Mouse (Mus musculus) heart, embryonic 11.5 days (tissue): ENCODE results near the gene Trio. TPM values are rescaled to one million over a fixed set of nuclear protein-coding genes. Genes with fewer than 3 reads are reported as not detected.

Experiments
- ATAC-seq: fragments of 200-750 bp; cut with Nextera tagmentation; replicated peaks from 2 replicates; pipeline ENCODE4 v1.8.0; 2017; ENCODE audit warnings: moderate library complexity; ENCODE audit not compliant: insufficient number of reproducible peaks, low FRiP score, low TSS enrichment
- H3K27ac ChIP-seq: fragments of 300-500 bp; sonication (generic); 2 replicates; pipeline ENCODE4 v1.5.1; 2014; ENCODE audit warnings: mild to moderate bottlenecking, low read depth, low read length
- H3K27me3 ChIP-seq: fragments of 300-500 bp; sonication (generic); 2 replicates; pipeline ENCODE4 v1.6.1; 2014; ENCODE audit warnings: mild to moderate bottlenecking, low read length, mixed read lengths; ENCODE audit not compliant: control insufficient read depth, insufficient read depth
- H3K36me3 ChIP-seq: fragments of 300-500 bp; sonication (generic); 2 replicates; pipeline ENCODE4 v1.6.1; 2014; ENCODE audit warnings: mild to moderate bottlenecking, low read length, moderate library complexity, mixed read lengths; ENCODE audit not compliant: control insufficient read depth, insufficient read depth
- H3K4me1 ChIP-seq: fragments of 300-500 bp; sonication (generic); 2 replicates; pipeline ENCODE4 v1.6.1; 2014; ENCODE audit warnings: low read length; ENCODE audit not compliant: control insufficient read depth, insufficient read depth
- H3K4me2 ChIP-seq: fragments of 300-500 bp; sonication (generic); 2 replicates; pipeline ENCODE4 v1.6.1; 2014; ENCODE audit warnings: mild to moderate bottlenecking, moderate library complexity
- H3K4me3 ChIP-seq: fragments of 300-500 bp; sonication (generic); 2 replicates; pipeline ENCODE4 v1.5.1; 2014; ENCODE audit warnings: low read depth, low read length
- H3K9ac ChIP-seq: fragments of 300-500 bp; sonication (generic); 2 replicates; pipeline ENCODE4 v1.6.1; 2014; ENCODE audit warnings: mild to moderate bottlenecking, low read depth, low read length, moderate library complexity
- H3K9me3 ChIP-seq: fragments of 300-500 bp; sonication (generic); replicated peaks from 2 replicates; pipeline ENCODE4 v1.6.1; 2016; ENCODE audit warnings: low read length; ENCODE audit not compliant: control insufficient read depth
- WGBS: fragments of 180-500 bp; shearing (Covaris S2); extraction: QIAGEN DNeasy Blood & Tissue Kit; methylation state at CpG from one replicate; pipeline ENCODE4 v1.1.7; 2014; ENCODE audit not compliant: insufficient replicate concordance; 5-methylcytosine and 5-hydroxymethylcytosine counted together
- polyA plus RNA-seq: library from polyadenylated mRNA; unstranded; fragments of >200 nt; fragmentation: Nextera tagmentation; extraction: Ambion mirVana; gene quantifications from 2 replicates; pipeline ENCODE4 v1.2.1, GENCODE M21; 2014

Trio gene
- polyA plus RNA-seq, 1 experiment from 2014 or later = 28.5 TPM

DNA sequence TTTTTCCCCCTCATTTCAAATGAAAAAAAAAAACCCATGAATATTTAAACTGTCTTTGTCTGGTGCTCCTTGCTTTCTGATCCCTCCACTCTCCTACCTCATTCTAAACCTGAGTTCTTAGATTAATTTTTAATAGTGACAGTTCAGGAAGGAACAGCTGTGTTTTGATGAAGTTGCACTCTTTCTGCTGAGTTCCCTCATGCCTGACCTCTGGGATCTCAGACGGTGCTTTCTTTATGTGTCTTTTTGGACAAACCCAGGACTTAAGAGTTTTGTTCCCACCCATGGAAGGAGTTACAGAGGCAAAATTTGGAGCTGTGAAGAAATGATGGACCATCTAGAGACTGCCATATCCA is 39.1 kb upstream of the Trio start:
- no peaks in the 10 kb centered on the region for H3K9me3 ChIP-seq
- no peaks in the 10 kb centered on the region for H3K27me3 ChIP-seq
- no peaks in the 10 kb centered on the region for H3K4me1 ChIP-seq
- no peak overlapping the region for H3K9ac ChIP-seq
- no peak overlapping the region for H3K4me2 ChIP-seq
- H3K36me3 ChIP-seq = no peaks in the 10 kb centered on the region
- no peak overlapping the region for H3K27ac ChIP-seq
- H3K4me3 ChIP-seq = no peak overlapping the region
- ATAC-seq = no peak
- WGBS = 61% methylated on average over 1 of the region's 1 CpGs

DNA sequence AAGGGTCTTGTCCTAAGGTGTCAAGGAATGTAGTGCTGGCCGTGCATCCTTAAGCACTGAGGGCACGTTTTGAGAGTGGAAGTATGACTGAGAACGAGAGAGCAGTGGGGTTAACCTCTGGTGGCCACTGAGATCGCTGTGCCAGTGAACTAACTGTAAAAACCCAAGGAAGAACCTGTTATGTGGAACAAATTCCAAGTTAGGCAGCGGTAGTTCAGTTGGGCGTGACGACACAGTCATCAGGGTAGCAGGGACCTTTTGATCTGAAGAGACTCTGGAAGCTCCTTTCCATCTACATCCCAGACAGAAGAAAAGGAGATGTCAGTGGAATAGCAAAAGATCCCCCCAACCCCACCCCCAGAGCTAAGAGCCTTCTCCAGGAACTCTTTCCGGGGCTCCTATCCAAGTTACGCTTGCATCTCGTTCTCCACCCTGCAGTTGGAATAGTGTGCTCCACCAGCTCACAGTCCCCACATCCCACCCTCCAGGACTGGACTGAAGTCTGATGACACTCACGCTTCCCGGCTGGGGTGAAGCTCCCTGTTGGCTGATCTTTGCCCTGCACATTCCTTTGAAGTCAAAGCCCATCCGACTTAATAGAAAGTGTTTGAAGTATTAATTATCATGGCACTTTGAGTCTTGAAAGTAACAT is 38.6 kb upstream of the Trio start:
- Histone ChIP-seq H3K9me3 (no peaks in the 10 kb centered on the region), H3K9ac (no peak overlapping the region), H3K36me3 (no peaks in the 10 kb centered on the region), H3K27me3 (no peaks in the 10 kb centered on the region), H3K4me3 (no peak overlapping the region), H3K27ac (no peak overlapping the region), H3K4me2 (no peak overlapping the region), H3K4me1 (no peaks in the 10 kb centered on the region)
- WGBS = 77% methylated on average over 13 of the region's 13 CpGs
- ATAC-seq = no peak

DNA sequence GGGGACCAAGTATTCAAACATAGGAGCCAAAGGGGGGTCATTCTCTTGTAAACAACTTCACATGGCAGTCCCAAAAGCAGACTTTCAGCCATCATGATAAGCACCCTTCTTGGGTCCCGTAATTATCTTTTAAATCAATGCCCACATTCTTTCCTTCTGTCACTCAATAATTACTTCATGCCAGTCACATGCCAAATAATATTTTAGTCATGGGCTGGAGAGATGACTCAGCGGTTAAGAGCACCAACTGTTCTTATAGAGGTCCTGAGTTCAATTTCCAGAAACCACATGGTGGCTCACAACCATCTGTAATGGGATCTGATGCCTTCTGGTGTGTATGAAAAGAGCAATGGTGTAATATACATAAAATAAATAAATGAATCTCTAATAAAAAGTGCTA is 37.8 kb upstream of the Trio start:
- Histone ChIP-seq H3K27ac (no peak overlapping the region), H3K4me2 (no peak overlapping the region), H3K4me1 (no peaks in the 10 kb centered on the region), H3K9me3 (no peaks in the 10 kb centered on the region), H3K36me3 (no peaks in the 10 kb centered on the region), H3K9ac (no peak overlapping the region), H3K4me3 (no peak overlapping the region), H3K27me3 (no peaks in the 10 kb centered on the region)
- no peak for ATAC-seq
- WGBS = 70% methylated on average over 2 of the region's 2 CpGs

DNA sequence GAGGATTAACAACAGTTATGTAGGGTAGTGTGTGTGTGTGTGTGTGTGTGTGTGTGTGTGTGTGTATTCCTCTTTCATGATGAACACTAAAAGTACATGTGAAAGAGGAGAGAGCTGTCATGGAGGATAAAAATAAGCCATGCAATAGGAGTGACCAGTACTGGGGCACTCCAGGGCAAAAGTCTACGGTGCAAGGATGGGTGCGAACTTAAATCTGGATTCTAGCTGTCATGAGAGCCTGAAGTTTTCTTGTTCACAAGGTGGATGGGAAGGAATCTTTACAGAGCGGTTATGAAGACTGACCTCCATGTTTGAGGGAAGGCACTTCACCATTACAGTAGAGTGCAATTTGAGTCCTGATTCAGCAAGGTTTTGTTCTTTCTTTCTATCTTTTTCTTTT is 36.4 kb upstream of the Trio start:
- Histone ChIP-seq H3K4me3 (no peak overlapping the region), H3K4me2 (no peak overlapping the region), H3K9me3 (no peaks in the 10 kb centered on the region), H3K9ac (no peak overlapping the region), H3K27me3 (no peaks in the 10 kb centered on the region), H3K4me1 (no peaks in the 10 kb centered on the region), H3K36me3 (no peaks in the 10 kb centered on the region), H3K27ac (no peak overlapping the region)
- ATAC-seq = no peak
- WGBS = 85% methylated on average over 3 of the region's 3 CpGs

DNA sequence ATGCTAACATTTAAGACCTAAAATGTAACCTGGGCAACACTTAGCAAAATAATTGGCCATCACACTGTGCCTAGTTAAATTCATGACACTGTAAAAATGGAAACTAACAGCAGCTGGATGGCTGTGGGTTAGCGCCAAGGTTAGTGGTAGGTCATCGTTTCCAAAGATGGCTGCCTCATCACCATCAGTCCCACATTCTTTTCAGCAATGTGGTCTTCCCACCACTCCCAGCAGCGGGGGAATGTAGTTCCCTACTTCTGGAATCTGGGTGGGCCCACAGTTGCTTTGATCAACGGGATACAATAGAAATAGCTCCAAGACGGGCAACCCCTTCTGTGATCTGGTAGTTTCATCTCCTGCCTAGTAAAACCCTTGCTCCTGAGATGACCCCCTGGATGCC is 35.3 kb upstream of the Trio start:
- no peak overlapping the region for H3K27ac ChIP-seq
- H3K27me3 ChIP-seq = no peaks in the 10 kb centered on the region
- no peak overlapping the region for H3K9ac ChIP-seq
- H3K4me2 ChIP-seq = no peak overlapping the region
- no peak for ATAC-seq
- H3K4me3 ChIP-seq = no peak overlapping the region
- H3K4me1 ChIP-seq = no peaks in the 10 kb centered on the region
- H3K9me3 ChIP-seq = no peaks in the 10 kb centered on the region
- 74% methylated on average over 5 of the region's 5 CpGs for WGBS
- H3K36me3 ChIP-seq = no peaks in the 10 kb centered on the region

DNA sequence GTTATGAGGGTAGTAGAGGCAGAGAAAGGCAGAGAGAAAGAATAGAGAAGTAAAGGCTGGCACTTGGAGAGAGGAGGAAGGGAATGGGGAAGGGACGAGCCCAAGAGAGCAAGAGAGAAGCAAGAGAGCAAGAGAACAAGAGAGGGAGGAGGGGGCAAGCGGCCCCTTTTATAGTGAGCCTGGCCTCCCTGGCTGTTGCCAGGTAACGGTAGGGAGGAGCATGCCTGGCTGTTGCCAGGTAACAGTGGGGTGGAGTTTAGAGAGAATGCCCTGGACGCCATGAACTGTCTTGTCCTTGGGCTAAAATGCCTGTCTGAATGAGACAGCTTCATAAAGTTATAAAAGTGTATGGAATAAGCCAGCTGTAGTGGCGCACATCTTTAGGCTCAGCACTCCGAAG is 34.8 kb upstream of the Trio start:
- Histone ChIP-seq H3K4me3 (no peak overlapping the region), H3K4me1 (no peaks in the 10 kb centered on the region), H3K9ac (no peak overlapping the region), H3K9me3 (no peaks in the 10 kb centered on the region), H3K4me2 (no peak overlapping the region), H3K27me3 (no peaks in the 10 kb centered on the region), H3K27ac (no peak overlapping the region), H3K36me3 (no peaks in the 10 kb centered on the region)
- WGBS = 71% methylated on average over 6 of the region's 6 CpGs
- no peak for ATAC-seq

DNA sequence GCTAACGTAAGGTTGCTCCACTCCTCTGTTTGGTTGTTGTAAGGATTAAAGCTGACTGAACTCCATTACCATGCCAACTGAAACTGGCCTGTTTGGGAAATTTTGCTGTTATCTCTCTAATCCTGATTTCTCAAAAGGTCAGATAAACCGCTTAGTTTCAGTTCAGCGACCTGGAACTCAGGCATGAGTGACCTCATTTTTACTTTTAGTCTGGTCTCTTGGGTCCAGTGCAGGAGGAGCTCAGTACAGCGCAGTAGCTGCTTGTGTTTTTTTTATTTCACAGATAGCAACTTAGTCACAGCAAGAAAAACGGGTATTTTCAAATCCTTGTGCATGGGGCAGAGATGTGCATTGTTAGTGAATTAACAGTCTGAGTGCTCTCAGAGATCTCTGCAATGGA is 31.9 kb upstream of the Trio start:
- Histone ChIP-seq H3K4me2 (no peak overlapping the region), H3K4me1 (no peaks in the 10 kb centered on the region), H3K27me3 (no peaks in the 10 kb centered on the region), H3K36me3 (no peaks in the 10 kb centered on the region), H3K9ac (no peak overlapping the region), H3K9me3 (no peaks in the 10 kb centered on the region), H3K4me3 (no peak overlapping the region), H3K27ac (no peak overlapping the region)
- ATAC-seq = no peak
- 40% methylated on average over 5 of the region's 5 CpGs for WGBS

DNA sequence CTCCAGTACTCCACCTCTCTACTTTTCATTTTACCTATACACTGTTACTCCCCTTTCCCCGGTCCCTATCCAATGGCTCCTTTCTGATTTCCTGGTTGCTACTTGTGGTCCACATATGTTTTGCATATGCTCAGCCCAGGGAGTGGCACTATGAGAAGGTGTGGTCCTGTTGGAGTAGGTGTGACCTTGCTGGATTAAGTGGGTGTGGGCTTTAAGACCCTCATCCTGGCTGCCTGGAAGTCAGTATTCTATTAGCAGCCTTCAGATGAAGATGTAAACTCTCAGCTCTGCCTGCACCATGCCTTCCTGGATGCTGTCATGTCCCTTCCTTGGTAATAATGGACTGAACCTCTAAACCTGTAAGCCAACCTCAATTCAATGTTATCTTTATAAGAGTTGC is 29.1 kb upstream of the Trio start:
- H3K4me1 ChIP-seq = no peaks in the 10 kb centered on the region; the same call in 1 of the 2 replicates
- H3K27ac ChIP-seq = no peak overlapping the region
- no peak overlapping the region for H3K9ac ChIP-seq
- H3K4me3 ChIP-seq = no peak overlapping the region
- no peaks in the 10 kb centered on the region for H3K9me3 ChIP-seq
- no peak for ATAC-seq
- no peaks in the 10 kb centered on the region for H3K27me3 ChIP-seq
- H3K4me2 ChIP-seq = no peak overlapping the region
- no peaks in the 10 kb centered on the region for H3K36me3 ChIP-seq
- 75% methylated on average over 1 of the region's 1 CpGs for WGBS

DNA sequence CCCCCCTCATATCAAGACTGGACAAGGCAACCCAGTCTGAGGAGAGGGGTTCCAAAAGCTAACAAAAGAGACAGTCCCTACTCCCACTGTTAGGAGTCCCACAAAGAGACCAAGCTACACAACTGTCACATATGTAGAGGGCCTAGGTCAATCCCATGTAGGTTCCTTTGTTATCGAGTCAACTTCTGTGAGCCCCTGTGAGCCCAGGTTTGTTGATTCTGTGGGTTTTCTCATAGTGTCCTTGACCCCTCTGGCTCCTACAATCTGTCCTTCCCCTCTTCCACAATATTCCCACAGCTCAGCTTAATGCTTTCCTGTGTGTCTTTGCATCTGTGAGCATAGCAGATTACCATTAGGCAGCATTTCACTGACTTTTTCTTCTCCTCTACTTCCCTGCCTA is 28.5 kb upstream of the Trio start:
- Histone ChIP-seq H3K9me3 (no peaks in the 10 kb centered on the region), H3K4me3 (no peak overlapping the region), H3K4me1 (no peaks in the 10 kb centered on the region; the same call in 1 of the 2 replicates), H3K9ac (no peak overlapping the region), H3K27ac (no peak overlapping the region), H3K4me2 (no peak overlapping the region), H3K36me3 (no peaks in the 10 kb centered on the region), H3K27me3 (no peaks in the 10 kb centered on the region)
- ATAC-seq = no peak
- WGBS = 37% methylated on average over 1 of the region's 1 CpGs
